Mouse (Mus musculus) spleen, postnatal 14 days (tissue): Measurements from ENCODE around the gene Nup107.
"Not testable (repeated sequence)": the region's sequence is repeated elsewhere in the genome, so short reads cannot be mapped to it uniquely, and the experiment has no call there.

Experiments used
- DNase-seq, 2 experiments: peaks; one replicate each; pipeline ENCODE4 v3.0.0; 2021 to 2022; ENCODE audit warnings: low spot score in 2 of 2

The Nup107 gene

GRCm38 (mm10) chr10:117704314-117704963 is 88.1 kb downstream of the Nup107 start:
- not testable (repeated sequence) for DNase-seq

GRCm38 (mm10) chr10:117703506-117703905 is 89.0 kb downstream of the Nup107 start:
- DNase-seq = no peak

GRCm38 (mm10) chr10:117702024-117702833 is 90.3 kb downstream of the Nup107 start:
- DNase-seq = no peak

GRCm38 (mm10) chr10:117701034-117701829 is 91.3 kb downstream of the Nup107 start:
- DNase-seq = no peak
